Mouse (Mus musculus): ENCODE measurements around the gene Slc25a30.
"Not testable (repeated sequence)": the region's sequence is repeated elsewhere in the genome, so short reads cannot be mapped to it uniquely, and the experiment has no call there.

Slc25a30 gene

GRCm38 (mm10) chr14:75786868-75787793 is at the start of gene Slc25a30:
TSS of gene Slc25a30 (minus strand) at chr14:75787037.
- DNase-seq, result peak; percentile 99

GRCm38 (mm10) chr14:75836579-75836978 is 49.7 kb upstream of the Slc25a30 start:
- no peak for DNase-seq

GRCm38 (mm10) chr14:75834739-75835381 is 48.0 kb upstream of the Slc25a30 start:
- peak; percentile 72 for DNase-seq

GRCm38 (mm10) chr14:75834251-75834738 is 47.5 kb upstream of the Slc25a30 start:
- peak; percentile 67 for DNase-seq

GRCm38 (mm10) chr14:75833546-75834250 is 46.9 kb upstream of the Slc25a30 start:
- peak; percentile 65 for DNase-seq

GRCm38 (mm10) chr14:75832982-75833381 is 46.1 kb upstream of the Slc25a30 start:
- peak; percentile 48 for DNase-seq

GRCm38 (mm10) chr14:75832031-75832430 is 45.2 kb upstream of the Slc25a30 start:
- peak; percentile 52 for DNase-seq

- not testable (repeated sequence) for DNase-seq
Measured at GRCm38 (mm10) chr14:75829817-75830216, 43.0 kb upstream of the Slc25a30 start.

GRCm38 (mm10) chr14:75828866-75829806 is 42.3 kb upstream of the Slc25a30 start:
- peak; percentile 84 for DNase-seq

GRCm38 (mm10) chr14:75828221-75828620 is 41.4 kb upstream of the Slc25a30 start:
- no peak for DNase-seq

- no peak for DNase-seq
Measured at GRCm38 (mm10) chr14:75826851-75827410, 40.1 kb upstream of the Slc25a30 start.

GRCm38 (mm10) chr14:75820007-75820406 is 33.2 kb upstream of the Slc25a30 start:
- no peak for DNase-seq

- DNase-seq, result no peak
Measured at GRCm38 (mm10) chr14:75819341-75819740, 32.5 kb upstream of the Slc25a30 start.

GRCm38 (mm10) chr14:75818528-75818927 is 31.7 kb upstream of the Slc25a30 start:
- DNase-seq, result no peak

- no peak for DNase-seq
Measured at GRCm38 (mm10) chr14:75809931-75810330, 23.1 kb upstream of the Slc25a30 start.

GRCm38 (mm10) chr14:75807800-75808199 is 21.0 kb upstream of the Slc25a30 start:
- DNase-seq, result no peak

- DNase-seq, result no peak
Measured at GRCm38 (mm10) chr14:75797769-75798386, 11.0 kb upstream of the Slc25a30 start.

- no peak for DNase-seq
Measured at GRCm38 (mm10) chr14:75795918-75796317, 9.1 kb upstream of the Slc25a30 start.

- DNase-seq, result no peak
Measured at GRCm38 (mm10) chr14:75794726-75795125, 7.9 kb upstream of the Slc25a30 start.

GRCm38 (mm10) chr14:75794324-75794723 is 7.5 kb upstream of the Slc25a30 start:
- DNase-seq, result no peak

- DNase-seq, result no peak
Measured at GRCm38 (mm10) chr14:75793110-75793509, 6.3 kb upstream of the Slc25a30 start.
